Mouse (Mus musculus) megakaryocyte, embryonic 14.5 days (primary cell): ENCODE results near the gene Psme3.

Experiments used
- FLI1 ChIP-seq: IDR thresholded peaks from 2 replicates; pipeline ENCODE4 v1.6.1; 2012; ENCODE audit warnings: low read length, inconsistent platforms, mixed read lengths
- GATA1 ChIP-seq: IDR thresholded peaks from 3 replicates; pipeline ENCODE4 v1.6.1; 2012; ENCODE audit warnings: mixed read lengths, low read length, inconsistent platforms, borderline replicate concordance

DNA sequence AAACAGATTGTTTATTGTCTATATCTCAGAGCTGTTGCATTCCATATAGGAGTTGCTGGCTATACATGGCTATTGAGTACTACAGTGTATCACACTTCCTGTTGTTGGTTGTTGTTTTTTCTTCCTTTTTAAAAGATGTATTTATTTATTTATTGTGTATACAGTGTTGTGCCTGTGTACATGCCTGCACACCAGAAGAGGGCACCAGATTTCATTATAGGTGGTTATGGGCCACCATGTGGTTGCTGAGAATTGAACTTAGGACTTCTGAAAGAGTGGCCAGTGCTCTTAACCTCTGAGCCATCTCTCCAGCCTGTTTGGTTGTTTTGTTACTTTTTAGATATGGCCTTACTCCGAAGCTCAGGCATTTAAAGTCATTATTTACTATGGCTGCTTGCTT, 1.4 kb upstream of the Psme3 start:
- TF ChIP-seq GATA1 (no peak), FLI1 (no peak)
